Mouse (Mus musculus): Measurements from ENCODE around the gene Sirt7.
"Not testable (repeated sequence)": the region's sequence is repeated elsewhere in the genome, so short reads cannot be mapped to it uniquely, and the experiment has no call there.

The Sirt7 gene

GRCm38 (mm10) chr11:120616617-120617294, 8.3 kb downstream of the Sirt7 start:
- DNase-seq = no peak

- DNase-seq = no peak
These were observed 9.3 kb downstream of the Sirt7 start for GRCm38 (mm10) chr11:120615606-120616203.

- no peak for DNase-seq
These were observed 9.9 kb downstream of the Sirt7 start for GRCm38 (mm10) chr11:120615167-120615566.

- no peak for DNase-seq
These were observed 11.1 kb downstream of the Sirt7 start for GRCm38 (mm10) chr11:120613976-120614375.

GRCm38 (mm10) chr11:120613481-120613972, 11.5 kb downstream of the Sirt7 start:
- DNase-seq = no peak

- peak; percentile 79 for DNase-seq
These were observed 12.3 kb downstream of the Sirt7 start for GRCm38 (mm10) chr11:120612763-120613162.

GRCm38 (mm10) chr11:120610477-120611046, 14.5 kb downstream of the Sirt7 start:
- no peak for DNase-seq

- DNase-seq = no peak
These were observed 15.8 kb downstream of the Sirt7 start for GRCm38 (mm10) chr11:120609250-120609649.

GRCm38 (mm10) chr11:120608241-120609034, 16.6 kb downstream of the Sirt7 start, which contains the start of gene Npb:
TSS of gene Npb (plus strand) at chr11:120608477.
- DNase-seq = no peak

- no peak for DNase-seq
These were observed 18.3 kb downstream of the Sirt7 start for GRCm38 (mm10) chr11:120606764-120607163.

GRCm38 (mm10) chr11:120605667-120606066, 19.4 kb downstream of the Sirt7 start:
- DNase-seq = no peak

GRCm38 (mm10) chr11:120603545-120603944, 21.5 kb downstream of the Sirt7 start:
- no peak for DNase-seq

GRCm38 (mm10) chr11:120600716-120601115, 24.3 kb downstream of the Sirt7 start:
- no peak for DNase-seq

- DNase-seq = no peak
These were observed 26.0 kb downstream of the Sirt7 start for GRCm38 (mm10) chr11:120598990-120599549.

GRCm38 (mm10) chr11:120598283-120598989, 26.6 kb downstream of the Sirt7 start, which contains the start of the genes Alyref and Anapc11:
TSS of gene Alyref (minus strand) at chr11:120598365.
TSS of gene Anapc11 (plus strand) at chr11:120598421.
- DNase-seq = peak; percentile 96

GRCm38 (mm10) chr11:120597240-120598235, 27.5 kb downstream of the Sirt7 start:
- DNase-seq = no peak

GRCm38 (mm10) chr11:120588531-120588930, 36.5 kb downstream of the Sirt7 start:
- no peak for DNase-seq

GRCm38 (mm10) chr11:120583937-120584336, 41.1 kb downstream of the Sirt7 start:
- DNase-seq = no peak

GRCm38 (mm10) chr11:120582982-120583293, 42.1 kb downstream of the Sirt7 start:
- DNase-seq = not testable (repeated sequence)

- peak; percentile 64 for DNase-seq
These were observed 42.6 kb downstream of the Sirt7 start for GRCm38 (mm10) chr11:120582268-120582981.
